Mouse (Mus musculus) adipocyte (in vitro differentiated cells): Measurements from ENCODE around the gene Ttk.

ENCODE experiments used
- DNase-seq: peaks from one replicate; pipeline ENCODE4 v3.0.0-alpha.2; 2016; ENCODE audit warnings: low spot score

The Ttk gene

DNA sequence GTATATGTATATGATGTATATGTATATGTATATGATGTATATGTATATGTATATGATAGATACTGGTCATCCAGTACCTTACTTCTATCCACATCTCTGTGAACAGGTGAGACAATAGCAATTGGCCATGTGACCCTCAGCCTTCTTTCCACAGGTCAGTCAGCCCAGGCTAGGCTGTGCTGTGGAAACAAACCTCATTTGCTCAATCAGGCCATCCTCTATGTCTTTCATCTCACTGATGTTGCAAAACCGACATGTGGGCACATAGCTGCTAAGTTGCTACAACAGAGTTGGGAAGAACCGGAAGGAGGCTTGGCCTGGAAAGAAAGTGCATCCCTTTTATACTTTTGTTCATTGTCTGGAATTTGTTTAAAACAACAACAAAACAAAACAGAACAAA, 67.6 kb downstream of the Ttk start:
- no peak for DNase-seq

DNA sequence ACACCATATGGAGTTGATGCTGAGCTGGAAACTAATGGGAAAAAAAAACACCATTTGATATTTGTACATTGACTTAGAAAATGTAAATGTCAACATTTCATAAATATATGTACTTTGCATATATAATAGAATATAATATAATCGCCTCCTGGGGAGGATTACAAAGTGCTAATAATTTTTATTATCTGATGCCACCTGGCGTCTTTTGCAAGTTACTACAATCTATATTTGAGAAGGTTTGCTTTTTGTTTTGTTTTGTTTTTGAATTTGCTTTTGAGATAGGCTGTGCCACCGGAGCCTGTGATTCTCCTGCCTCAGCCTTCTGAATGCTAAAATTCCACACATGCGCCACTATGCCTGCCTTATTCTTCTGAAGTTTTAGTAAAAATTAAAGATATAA, 71.3 kb downstream of the Ttk start:
- peak; percentile 48 for DNase-seq

DNA sequence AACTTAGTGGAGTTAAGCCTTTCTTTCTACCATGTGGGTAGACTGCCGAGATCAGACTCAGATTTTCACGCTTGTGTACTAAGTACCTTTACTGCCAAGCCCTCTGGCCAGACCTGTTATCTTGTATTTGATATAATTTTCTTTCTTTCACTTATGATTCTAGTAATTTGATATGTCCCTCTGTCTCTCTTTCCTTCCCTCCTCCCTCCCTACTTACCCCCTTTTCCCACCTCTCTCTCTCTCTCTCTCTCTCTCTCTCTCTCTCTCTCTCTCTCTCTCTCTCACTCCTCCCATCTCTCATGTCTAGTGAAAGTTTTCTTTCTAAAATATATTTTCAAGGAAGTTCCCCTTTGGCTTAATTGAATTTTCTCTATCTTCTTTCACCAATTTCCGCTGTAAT, 72.5 kb downstream of the Ttk start:
- DNase-seq, result no peak

DNA sequence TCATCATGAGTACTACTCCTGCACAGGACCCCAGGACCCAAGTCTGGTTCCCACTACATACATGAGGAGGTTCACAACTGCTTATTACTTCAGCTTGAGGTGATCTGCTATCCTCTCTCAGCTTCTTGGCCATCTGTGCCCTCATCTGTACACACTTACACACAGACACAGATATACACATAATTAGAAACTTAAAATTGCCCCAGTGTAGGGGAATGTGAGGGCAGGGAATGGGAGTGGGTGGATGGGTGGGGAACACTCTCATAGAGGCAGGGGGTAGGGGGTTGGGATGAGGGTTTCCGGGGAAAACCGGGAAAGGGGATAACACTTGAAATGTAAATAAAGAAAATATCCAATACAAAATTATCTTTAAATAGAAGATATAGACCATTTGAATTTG, 75.3 kb downstream of the Ttk start:
- no peak for DNase-seq

DNA sequence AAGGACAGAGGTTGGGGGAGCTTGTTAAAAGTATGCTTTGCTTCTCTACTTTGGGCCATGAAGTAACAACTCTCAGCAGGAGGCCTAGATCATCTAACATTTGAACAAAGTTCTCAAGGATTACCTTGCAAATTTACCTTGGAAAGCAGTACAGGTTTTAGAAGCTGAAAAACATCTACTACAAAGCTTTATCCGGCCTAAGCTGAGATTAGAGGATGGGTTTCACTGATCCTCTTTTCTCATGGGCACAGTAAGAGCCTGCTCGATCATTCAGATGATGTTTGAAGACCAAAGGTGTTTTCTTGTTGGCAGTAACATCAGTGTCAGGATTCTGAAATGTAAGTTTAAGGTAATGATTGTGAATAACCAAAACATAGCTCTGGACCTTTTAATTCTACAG, 76.4 kb downstream of the Ttk start:
- DNase-seq, result no peak
